Mouse (Mus musculus) bone marrow, adult 2 months (tissue): ENCODE results near the gene H2-K1.

ENCODE experiments used
- CTCF ChIP-seq: fragments of 200-500 bp; IDR thresholded peaks from 2 replicates; pipeline ENCODE4 v1.5.1; 2011; ENCODE audit warnings: low read length, control low read depth; ENCODE audit not compliant: control insufficient read depth, insufficient read depth
- POLR2A ChIP-seq: fragments of 200-500 bp; IDR thresholded peaks from 2 replicates; pipeline ENCODE4 v1.6.1; 2011; ENCODE audit warnings: low read depth, mild to moderate bottlenecking, control low read depth, low read length, borderline replicate concordance; ENCODE audit not compliant: control insufficient read depth

- no peak for TF ChIP-seq CTCF
- TF ChIP-seq POLR2A: peak; percentile 90
Observed at GRCm38 (mm10) chr17:33978631-33979031, 21.5 kb downstream of the H2-K1 start.
